Mouse (Mus musculus) midbrain, embryonic 16.5 days (tissue): ENCODE data around the gene Abcc1. TPM values are rescaled to one million over a fixed set of nuclear protein-coding genes. Genes with fewer than 3 reads are reported as not detected.

Source experiments
- ATAC-seq: fragments of 200-750 bp; cut with Nextera tagmentation; 2 replicates; pipeline ENCODE4 v1.8.0; 2017; ENCODE audit warnings: moderate TSS enrichment
- H3K27ac ChIP-seq: fragments of 300-500 bp; sonication (generic); 2 replicates; pipeline ENCODE4 v1.5.1; 2014; ENCODE audit warnings: mild to moderate bottlenecking, low read length, mixed read lengths
- H3K27me3 ChIP-seq: fragments of 300-500 bp; sonication (generic); 2 replicates; pipeline ENCODE4 v1.6.1; 2014; ENCODE audit warnings: low read depth, low read length, mixed read lengths; ENCODE audit not compliant: control insufficient read depth, insufficient read depth
- H3K36me3 ChIP-seq: fragments of 300-500 bp; sonication (generic); 2 replicates; pipeline ENCODE4 v1.6.1; 2014; ENCODE audit warnings: mild to moderate bottlenecking, low read length, moderate library complexity, mixed read lengths; ENCODE audit not compliant: control insufficient read depth, insufficient read depth
- H3K4me1 ChIP-seq: fragments of 300-500 bp; sonication (generic); 2 replicates; pipeline ENCODE4 v1.6.1; 2014; ENCODE audit warnings: mild to moderate bottlenecking, low read length, mixed read lengths; ENCODE audit not compliant: control insufficient read depth, insufficient read depth
- H3K4me2 ChIP-seq: fragments of 300-500 bp; sonication (generic); 2 replicates; pipeline ENCODE4 v1.6.1; 2014; ENCODE audit warnings: mild to moderate bottlenecking, low read length, mixed read lengths
- H3K4me3 ChIP-seq: fragments of 300-500 bp; sonication (generic); 2 replicates; pipeline ENCODE4 v1.5.1; 2014; ENCODE audit warnings: low read depth, mild to moderate bottlenecking, low read length, moderate library complexity, mixed read lengths
- H3K9ac ChIP-seq: fragments of 300-500 bp; sonication (generic); 2 replicates; pipeline ENCODE4 v1.6.1; 2014; ENCODE audit warnings: low read depth, low read length, mixed read lengths
- H3K9me3 ChIP-seq: fragments of 300-500 bp; sonication (generic); replicated peaks from 2 replicates; pipeline ENCODE4 v1.6.1; 2014; ENCODE audit warnings: mild to moderate bottlenecking, low read length, mixed read lengths; ENCODE audit not compliant: control insufficient read depth, poor library complexity, severe bottlenecking
- WGBS: fragments of 180-500 bp; shearing (Covaris S2); extraction: QIAGEN DNeasy Blood & Tissue Kit; methylation state at CpG from one replicate; pipeline ENCODE4 v1.1.7; 2014; 5-methylcytosine and 5-hydroxymethylcytosine counted together
- polyA plus RNA-seq: library from polyadenylated mRNA; unstranded; fragments of >200 nt; fragmentation: Nextera tagmentation; extraction: Ambion mirVana; gene quantifications from 2 replicates; pipeline ENCODE4 v1.2.1, GENCODE M21; 2015

The Abcc1 gene
- polyA plus RNA-seq, 1 experiment from 2014 or later = 9.3 TPM

GRCm38 (mm10) chr16:14352234-14352633, 9.1 kb upstream of the Abcc1 start:
- Histone ChIP-seq H3K9ac (no peak overlapping the region), H3K4me1 (no peaks in the 10 kb centered on the region), H3K27me3 (no peaks in the 10 kb centered on the region), H3K9me3 (no peaks in the 10 kb centered on the region), H3K4me2 (no peak overlapping the region), H3K27ac (no peak overlapping the region), H3K36me3 (no peaks in the 10 kb centered on the region), H3K4me3 (no peak overlapping the region)
- WGBS = 88% methylated on average over 3 of the region's 3 CpGs
- ATAC-seq = no peak

- Histone ChIP-seq H3K27me3 (no peaks in the 10 kb centered on the region), H3K36me3 (no peaks in the 10 kb centered on the region), H3K9ac (no peak overlapping the region), H3K27ac (no peak overlapping the region), H3K9me3 (no peaks in the 10 kb centered on the region), H3K4me2 (no peak overlapping the region), H3K4me3 (no peak overlapping the region), H3K4me1 (no peaks in the 10 kb centered on the region)
- ATAC-seq = no peak
- 70% methylated on average over 5 of the region's 5 CpGs for WGBS
Measured at GRCm38 (mm10) chr16:14352663-14353062, 8.7 kb upstream of the Abcc1 start.

- Histone ChIP-seq H3K4me2 (no peak overlapping the region), H3K27ac (no peak overlapping the region), H3K9me3 (no peaks in the 10 kb centered on the region), H3K4me1 (peaks cover 11% of the 10 kb centered on the region), H3K9ac (no peak overlapping the region), H3K36me3 (no peaks in the 10 kb centered on the region), H3K4me3 (no peak overlapping the region), H3K27me3 (no peaks in the 10 kb centered on the region)
- ATAC-seq = no peak
- 81% methylated on average over 2 of the region's 2 CpGs for WGBS
Measured at GRCm38 (mm10) chr16:14357859-14358258, 3.5 kb upstream of the Abcc1 start.

- Histone ChIP-seq H3K36me3 (no peaks in the 10 kb centered on the region), H3K4me1 (peaks cover 11% of the 10 kb centered on the region), H3K9me3 (no peaks in the 10 kb centered on the region), H3K4me3 (no peak overlapping the region), H3K9ac (no peak overlapping the region), H3K27ac (no peak overlapping the region), H3K4me2 (no peak overlapping the region), H3K27me3 (no peaks in the 10 kb centered on the region)
- ATAC-seq = no peak
- WGBS = 88% methylated on average over 1 of the region's 1 CpGs
Measured at GRCm38 (mm10) chr16:14358531-14358930, 2.8 kb upstream of the Abcc1 start.

- whole genome bisulfite sequencing = 1% methylated on average over 7 of the region's 7 CpGs
- H3K27ac ChIP-seq = peak overlapping the region; percentile 76
- peak; percentile 73 for ATAC-seq
- H3K4me1 ChIP-seq = peaks cover 11% of the 10 kb centered on the region
- no peaks in the 10 kb centered on the region for H3K27me3 ChIP-seq
- H3K4me2 ChIP-seq = peak overlapping the region; percentile 81
- no peaks in the 10 kb centered on the region for H3K9me3 ChIP-seq
- peak overlapping the region; percentile 77 for H3K4me3 ChIP-seq
- peak overlapping the region; percentile 86 for H3K9ac ChIP-seq
- H3K36me3 ChIP-seq = no peaks in the 10 kb centered on the region
Measured at GRCm38 (mm10) chr16:14360931-14361330, 427 bp upstream of the Abcc1 start.

- 28% methylated on average over 7 of the region's 7 CpGs for WGBS
- no peak for ATAC-seq
- H3K27me3 ChIP-seq = no peaks in the 10 kb centered on the region
Measured at GRCm38 (mm10) chr16:14362099-14362820, 902 bp downstream of the Abcc1 start.

GRCm38 (mm10) chr16:14363496-14363895, 2.1 kb downstream of the Abcc1 start:
- no peak overlapping the region for H3K9ac ChIP-seq
- H3K27me3 ChIP-seq = no peaks in the 10 kb centered on the region
- no peak overlapping the region for H3K4me2 ChIP-seq
- no peaks in the 10 kb centered on the region for H3K36me3 ChIP-seq
- ATAC-seq = no peak
- no peaks in the 10 kb centered on the region for H3K9me3 ChIP-seq
- WGBS = 96% methylated on average over 3 of the region's 3 CpGs
- no peak overlapping the region for H3K27ac ChIP-seq
- peaks cover 11% of the 10 kb centered on the region for H3K4me1 ChIP-seq
- no peak overlapping the region for H3K4me3 ChIP-seq

More at GRCm38 (mm10) chr16:14362099-14362820, 902 bp downstream of the Abcc1 start:
- peaks cover 11% of the 10 kb centered on the region for H3K4me1 ChIP-seq
- no peaks in the 10 kb centered on the region for H3K36me3 ChIP-seq
- H3K9ac ChIP-seq = peak overlapping the region; percentile 86
- H3K27ac ChIP-seq = no peak overlapping the region
- no peaks in the 10 kb centered on the region for H3K9me3 ChIP-seq
- peak overlapping the region; percentile 81 for H3K4me2 ChIP-seq
- H3K4me3 ChIP-seq = peak overlapping the region; percentile 77

- no peak for ATAC-seq
- Histone ChIP-seq H3K9me3 (no peaks in the 10 kb centered on the region), H3K9ac (no peak overlapping the region), H3K27ac (no peak overlapping the region), H3K4me3 (no peak overlapping the region), H3K36me3 (no peaks in the 10 kb centered on the region), H3K27me3 (no peaks in the 10 kb centered on the region), H3K4me2 (no peak overlapping the region), H3K4me1 (peaks cover 11% of the 10 kb centered on the region)
- WGBS = 94% methylated on average over 6 of the region's 6 CpGs
Measured at GRCm38 (mm10) chr16:14364066-14364465, 2.7 kb downstream of the Abcc1 start.

- Histone ChIP-seq H3K4me2 (no peak overlapping the region), H3K9ac (no peak overlapping the region), H3K4me3 (no peak overlapping the region), H3K9me3 (no peaks in the 10 kb centered on the region), H3K4me1 (peaks cover 11% of the 10 kb centered on the region), H3K36me3 (no peaks in the 10 kb centered on the region), H3K27ac (no peak overlapping the region), H3K27me3 (no peaks in the 10 kb centered on the region)
- 91% methylated on average over 3 of the region's 4 CpGs for WGBS
- no peak for ATAC-seq
Measured at GRCm38 (mm10) chr16:14365457-14365856, 4.1 kb downstream of the Abcc1 start.
